In the genomic region with DNA sequence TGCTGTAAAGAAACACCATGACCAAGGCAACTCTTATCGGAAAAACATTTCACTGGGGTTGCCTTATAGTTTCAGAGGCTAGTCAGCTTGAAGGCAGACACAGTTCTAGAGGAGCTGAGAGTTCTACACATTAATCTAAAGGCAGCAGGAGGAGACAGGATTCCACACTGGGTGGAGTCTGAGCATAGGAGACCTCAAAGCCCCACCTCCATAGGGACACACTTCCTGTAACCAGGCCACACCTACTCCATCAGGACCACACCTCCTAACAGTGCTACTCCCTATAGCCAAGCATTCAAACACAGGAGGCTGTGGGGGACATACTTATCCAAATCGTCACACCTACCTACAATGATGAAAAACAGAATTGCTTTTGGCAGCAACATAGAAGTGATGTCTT, we compare ENCODE assay signal across 20 mouse cellular contexts. TPM values are rescaled to one million over a fixed set of nuclear protein-coding genes. Genes with fewer than 3 reads are reported as not detected.
DNase-seq lines count a peak whose midpoint lies in the region; ATAC-seq and TF ChIP-seq lines count a peak whose summit lies in the region.
"Had no signal": no experiment of that assay in that cellular context is flagged by ENCODE, and none has a peak within 500 bp of the region (broad histone marks: within the 10 kb centered on the region; RNA-seq: fewer than 3 reads in every experiment).

No protein-coding gene starts in this region.

- H3K9me3 ChIP-seq in G1E (replicated peaks) = no peaks in the 10 kb centered on the region
- H3K9me3 ChIP-seq in liver, embryonic 12.5 days (replicated peaks) = no peaks in the 10 kb centered on the region
- H3K9me3 ChIP-seq in intestine, embryonic 15.5 days = no peaks in the 10 kb centered on the region
- H3K9me3 ChIP-seq: heart, embryonic 13.5 days; midbrain, embryonic 13.5 days; neural tube, embryonic 15.5 days had no signal

- ATAC-seq in G1E (ENCODE audit: extremely low read depth, insufficient number of reproducible peaks, low FRiP score, poor library complexity, severe bottlenecking) = peak; percentile 37; the same call in 1 of the 2 replicates
- peak; percentile 63 for ATAC-seq in liver, embryonic 12.5 days
- no peak for ATAC-seq in intestine, embryonic 15.5 days
- ATAC-seq: forebrain, postnatal 0 days; midbrain, embryonic 13.5 days; Patski had no signal

- no peak for DNase-seq in G1E (ENCODE audit: low spot score)
- DNase-seq in c-Kit-positive CD71-positive TER-119-positive erythroid progenitor cells, embryonic 14.5 days (ENCODE audit: low spot score) = peak; percentile 45
- DNase-seq in splenic B cell, adult 2 months (ENCODE audit: low read depth, low spot score) = peak; percentile 8
- no peak for DNase-seq in thymus, postnatal 0 days (ENCODE audit: low spot score)
- DNase-seq in embryo, embryonic 9.5 days (ENCODE audit: extremely low spot score) = no peak
- DNase-seq: cerebellum, adult 9-11 months; forebrain, postnatal 0 days; heart, adult 11 months; left cerebral cortex, postnatal 4 days; lung, adult 18-20 months; thymus, adult 18-20 months had no signal

- H3K27ac ChIP-seq in liver, embryonic 12.5 days = no peak overlapping the region
- H3K27ac ChIP-seq in intestine, embryonic 15.5 days = no peak overlapping the region
- H3K27ac ChIP-seq: heart, embryonic 13.5 days; midbrain, embryonic 13.5 days; neural tube, embryonic 15.5 days had no signal

- 66% methylated on average over 2 of the region's 2 CpGs for WGBS in liver, embryonic 12.5 days (ENCODE audit: insufficient replicate concordance)
- 78% methylated on average over 2 of the region's 2 CpGs for WGBS in intestine, embryonic 15.5 days

- no peaks in the 10 kb centered on the region for H3K27me3 ChIP-seq in G1E (ENCODE audit: insufficient read depth, low read length)
- H3K27me3 ChIP-seq in liver, embryonic 12.5 days (replicated peaks) = no peaks in the 10 kb centered on the region
- H3K27me3 ChIP-seq in splenic B cell, adult 2 months (ENCODE audit: control insufficient read depth, insufficient read depth, low read length, poor library complexity, severe bottlenecking) = no peaks in the 10 kb centered on the region
- H3K27me3 ChIP-seq in intestine, embryonic 15.5 days (replicated peaks) = no peaks in the 10 kb centered on the region
- H3K27me3 ChIP-seq: CH12.LX; heart, embryonic 13.5 days; midbrain, embryonic 13.5 days; neural tube, embryonic 15.5 days; Patski had no signal

- peaks cover 60% of the 10 kb centered on the region for H3K36me3 ChIP-seq in G1E (replicated peaks)
- peaks cover 58% of the 10 kb centered on the region for H3K36me3 ChIP-seq in liver, embryonic 12.5 days
- H3K36me3 ChIP-seq in splenic B cell, adult 2 months (ENCODE audit: control insufficient read depth, insufficient read depth, low read length, poor library complexity, severe bottlenecking) = peaks cover 13% of the 10 kb centered on the region
- H3K36me3 ChIP-seq in intestine, embryonic 15.5 days = no peaks in the 10 kb centered on the region

- no peak overlapping the region for H3K9ac ChIP-seq in liver, embryonic 12.5 days
- H3K9ac ChIP-seq in intestine, embryonic 15.5 days = no peak overlapping the region
- H3K9ac ChIP-seq: forebrain, postnatal 0 days; heart, embryonic 13.5 days; midbrain, embryonic 13.5 days; neural tube, embryonic 15.5 days had no signal

- peaks cover 41% of the 10 kb centered on the region for H3K4me1 ChIP-seq in G1E (ENCODE audit: insufficient read depth, low read depth, low read length)
- H3K4me1 ChIP-seq in liver, embryonic 12.5 days = peaks cover 45% of the 10 kb centered on the region
- H3K4me1 ChIP-seq in intestine, embryonic 15.5 days (replicated peaks) = 0 out of 2 replicates have a peak, but pooled peaks cover 6% of the 10 kb centered on the region

- H3K4me3 ChIP-seq in G1E (ENCODE audit: low read depth, low read length) = no peak overlapping the region
- H3K4me3 ChIP-seq in liver, embryonic 12.5 days = no peak overlapping the region
- no peak overlapping the region for H3K4me3 ChIP-seq in intestine, embryonic 15.5 days (replicated peaks)
- H3K4me3 ChIP-seq: heart, embryonic 13.5 days; midbrain, embryonic 13.5 days; myocyte; neural tube, embryonic 15.5 days had no signal

- no peak for TF ChIP-seq CTCF in G1E (IDR thresholded peaks at IDR 0.05; ENCODE audit: low read depth, low read length)

- H3K4me2 ChIP-seq in liver, embryonic 12.5 days = no peak overlapping the region
- no peak overlapping the region for H3K4me2 ChIP-seq in intestine, embryonic 15.5 days (replicated peaks)
- H3K4me2 ChIP-seq: heart, embryonic 13.5 days; midbrain, embryonic 13.5 days; neural tube, embryonic 15.5 days had no signal

RNA-seq across cellular contexts. Expression of gene Asb5, which starts 3.8 kb away (rescaled TPM):
- total RNA-seq in G1E (2014; fragmentation: Nextera tagmentation) (not detected in 2 replicates), G1E (2017) (0.06 and 0.38 TPM in 2 replicates)
- polyA plus RNA-seq in G1E (2012) = 0.14 TPM in 1 of 2 replicates, not detected in the other
- 3.0 and 4.1 TPM in 2 replicates for polyA plus RNA-seq in liver, embryonic 12.5 days (2016; fragmentation: Nextera tagmentation; extraction: Ambion mirVana)
- polyA plus RNA-seq in thymus, postnatal 0 days (2015; fragmentation: Nextera tagmentation; extraction: Ambion mirVana) = 5.5 and 7.3 TPM in 2 replicates
- polyA plus RNA-seq in intestine, embryonic 15.5 days (2015; fragmentation: Nextera tagmentation; extraction: Ambion mirVana) = 3.1 and 4.6 TPM in 2 replicates
- total RNA-seq: CH12.LX; hematopoietic stem cell, adult 5-6 weeks had no signal

RNA-seq across cellular contexts. Expression of gene Spcs3, which starts 4.2 kb away (rescaled TPM):
- total RNA-seq in G1E (2014; fragmentation: Nextera tagmentation) (246 and 257 TPM in 2 replicates), G1E (2017) (104 and 110 TPM in 2 replicates)
- 37.5 and 39.2 TPM in 2 replicates for polyA plus RNA-seq in G1E (2012)
- 97.5 and 97.7 TPM in 2 replicates for polyA plus RNA-seq in liver, embryonic 12.5 days (2016; fragmentation: Nextera tagmentation; extraction: Ambion mirVana)
- 74.9 and 82.5 TPM in 2 replicates for polyA plus RNA-seq in thymus, postnatal 0 days (2015; fragmentation: Nextera tagmentation; extraction: Ambion mirVana)
- polyA plus RNA-seq in intestine, embryonic 15.5 days (2015; fragmentation: Nextera tagmentation; extraction: Ambion mirVana) = 96.9 and 98.0 TPM in 2 replicates

Comparison
In these comparisons a context has a peak if more than half of its experiments do, and no peak if none do; other contexts are left out.
1. DNase-seq: peak in c-Kit-positive CD71-positive TER-119-positive erythroid progenitor cells, embryonic 14.5 days (single experiment) and splenic B cell, adult 2 months (single experiment); none in G1E (single experiment), thymus, postnatal 0 days (single experiment) and embryo, embryonic 9.5 days (single experiment).